Mouse (Mus musculus): ENCODE measurements at regions not wholly inside any gene's neighbourhood (a gene's known extent, or its start where the extent isn't known, plus 50 kb on each side); places are given as distances from the start of the nearest gene placed in this dataset.

GRCm38 (mm10) chr2:28395391-28395790, 51.2 kb upstream of the Ppp1r26 start:
- Histone ChIP-seq H3K4me1 (replicated peaks; ENCODE audit: control insufficient read depth, insufficient read depth, low read length) (peaks cover 15% of the 10 kb centered on the region), H3K9me3 (ENCODE audit: control insufficient read depth, low read length) (no peaks in the 10 kb centered on the region), H3K4me2 (ENCODE audit: low read length) (no peak overlapping the region), H3K27ac (ENCODE audit: low read length) (no peak overlapping the region), H3K9ac (replicated peaks; ENCODE audit: low read depth, low read length) (no peak overlapping the region), H3K4me3 (replicated peaks; ENCODE audit: low read length) (no peak overlapping the region), H3K36me3 (ENCODE audit: control insufficient read depth, insufficient read depth) (no peaks in the 10 kb centered on the region), H3K27me3 (replicated peaks; ENCODE audit: control insufficient read depth, insufficient read depth, low read length) (no peaks in the 10 kb centered on the region)
- no peak for ATAC-seq
- 90% methylated on average over 6 of the region's 6 CpGs for WGBS
